Mouse (Mus musculus) CD4-positive, CD25-positive, alpha-beta regulatory T cell, adult 2 months (primary cell): ENCODE results near the gene Hoxb3.
A peak's percentile ranks its signal among the peaks of the same experiment; 100 is the strongest.

ENCODE experiments used
- DNase-seq: peaks from one replicate; pipeline ENCODE4 v3.0.0-alpha.2; 2012; ENCODE audit warnings: low read depth, low spot score

Gene Hoxb3

GRCm38 (mm10) chr11:96338957-96339855 is 16.1 kb downstream of the Hoxb3 start:
- no peak for DNase-seq

DNA sequence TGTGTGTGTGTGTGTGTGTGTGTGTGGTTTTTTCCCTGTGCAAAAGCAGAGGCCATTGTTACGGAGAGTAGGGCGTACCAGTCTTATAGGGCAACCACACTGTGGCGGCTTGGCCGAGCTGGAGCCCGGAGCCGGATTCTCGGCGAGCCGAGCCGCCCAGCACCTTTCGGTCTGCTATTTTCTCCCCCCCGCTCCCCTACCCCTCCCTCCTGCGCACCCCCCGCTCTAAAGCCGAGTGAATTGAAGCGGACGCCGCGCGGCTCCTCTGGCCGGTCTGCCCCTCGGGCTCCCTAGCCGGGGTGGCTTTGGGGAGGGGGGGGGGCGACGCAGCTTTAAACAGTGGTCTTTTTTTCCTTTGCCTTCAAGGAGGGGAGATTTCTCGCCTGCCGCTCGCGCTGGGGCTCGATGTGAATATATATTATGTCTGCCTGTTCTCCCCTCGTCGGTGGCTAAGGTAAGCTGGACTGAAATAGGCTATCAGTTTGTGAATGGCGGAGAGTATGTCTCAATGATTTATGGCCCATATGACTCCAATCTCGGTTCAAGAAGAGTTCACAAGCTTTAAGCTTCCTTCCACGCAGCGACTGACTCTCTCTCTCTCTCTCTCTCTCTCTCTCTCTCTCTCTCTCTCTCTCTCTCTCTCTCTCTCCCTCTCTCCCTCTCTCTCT is 17.7 kb downstream of the Hoxb3 start:
- no peak for DNase-seq

- DNase-seq, result peak; percentile 15
These were observed 18.8 kb downstream of the Hoxb3 start for GRCm38 (mm10) chr11:96341701-96342575.

- DNase-seq, result no peak
These were observed 19.4 kb downstream of the Hoxb3 start for GRCm38 (mm10) chr11:96342576-96342930.

GRCm38 (mm10) chr11:96343206-96343745 is 20.1 kb downstream of the Hoxb3 start:
- DNase-seq, result no peak

DNA sequence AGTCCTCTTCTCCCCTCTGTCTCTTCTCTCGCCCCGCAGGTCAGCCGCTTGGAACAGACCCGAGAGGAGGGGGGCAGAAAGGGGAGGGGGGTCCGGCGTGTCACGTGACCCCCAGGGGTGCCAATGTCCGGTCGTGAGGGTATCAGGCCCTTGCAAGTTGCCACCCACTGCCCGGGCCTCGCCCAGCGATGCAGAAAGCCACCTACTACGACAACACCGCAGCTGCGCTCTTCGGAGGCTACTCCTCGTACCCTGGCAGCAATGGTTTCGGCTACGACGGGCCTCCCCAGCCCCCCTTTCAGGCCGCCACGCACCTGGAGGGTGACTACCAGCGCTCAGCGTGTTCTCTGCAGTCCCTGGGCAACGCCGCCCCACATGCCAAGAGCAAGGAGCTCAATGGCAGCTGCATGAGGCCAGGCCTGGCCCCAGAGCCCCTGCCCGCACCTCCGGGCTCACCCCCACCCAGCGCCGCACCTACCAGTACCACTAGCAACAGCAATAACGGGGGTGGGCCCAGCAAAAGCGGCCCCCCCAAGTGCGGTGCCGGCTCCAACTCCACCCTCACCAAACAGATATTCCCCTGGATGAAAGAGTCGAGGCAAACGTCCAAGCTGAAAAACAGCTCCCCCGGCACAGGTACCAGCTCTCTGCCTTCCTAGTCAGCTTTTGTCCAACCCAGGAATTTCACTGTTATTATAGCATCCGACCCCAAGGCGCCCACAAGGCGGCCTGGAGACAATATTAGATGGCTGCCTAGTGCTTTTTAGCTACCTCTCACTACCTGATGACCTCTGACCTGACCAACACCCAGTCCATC is 21.1 kb downstream of the Hoxb3 start:
- no peak for DNase-seq

DNA sequence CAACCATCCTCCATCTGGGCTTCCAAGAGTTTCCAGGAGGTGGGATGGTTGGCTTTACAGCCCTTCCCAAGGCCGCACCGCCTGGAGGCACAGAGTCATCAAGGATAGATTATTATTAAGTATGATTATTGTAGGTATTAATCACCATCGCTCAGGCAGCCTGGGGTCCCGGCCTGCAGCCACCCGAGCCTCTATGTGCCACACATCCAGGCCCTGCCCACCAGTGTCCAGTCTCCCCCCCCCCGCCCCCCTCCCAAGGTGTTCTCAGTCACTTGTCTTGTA is 21.7 kb downstream of the Hoxb3 start:
- DNase-seq, result no peak

DNA sequence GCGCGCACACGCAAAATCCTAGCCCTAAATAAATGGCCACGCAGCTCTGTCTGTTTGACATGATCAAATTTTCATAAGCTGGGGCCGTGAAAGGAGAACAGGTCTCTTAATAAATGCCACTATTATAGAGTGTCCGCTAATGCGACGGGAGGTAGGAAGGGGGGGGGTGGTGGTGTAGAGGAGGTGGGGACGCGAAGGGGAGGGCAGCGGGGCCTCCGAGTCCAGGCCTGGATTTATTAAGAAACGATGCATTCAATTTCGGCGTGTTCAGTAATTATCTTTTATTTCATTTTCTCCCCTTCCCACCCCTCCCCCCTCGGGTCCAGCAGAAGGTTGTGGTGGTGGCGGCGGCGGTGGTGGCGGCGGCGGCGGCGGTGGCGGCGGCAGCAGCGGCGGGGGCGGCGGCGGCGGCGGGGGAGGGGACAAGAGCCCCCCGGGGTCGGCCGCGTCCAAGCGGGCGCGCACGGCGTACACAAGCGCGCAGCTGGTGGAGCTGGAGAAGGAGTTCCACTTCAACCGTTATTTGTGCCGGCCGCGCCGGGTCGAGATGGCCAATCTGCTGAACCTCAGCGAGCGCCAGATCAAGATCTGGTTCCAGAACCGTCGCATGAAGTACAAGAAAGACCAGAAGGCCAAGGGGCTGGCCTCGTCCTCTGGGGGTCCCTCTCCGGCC is 22.2 kb downstream of the Hoxb3 start:
- no peak for DNase-seq

DNA sequence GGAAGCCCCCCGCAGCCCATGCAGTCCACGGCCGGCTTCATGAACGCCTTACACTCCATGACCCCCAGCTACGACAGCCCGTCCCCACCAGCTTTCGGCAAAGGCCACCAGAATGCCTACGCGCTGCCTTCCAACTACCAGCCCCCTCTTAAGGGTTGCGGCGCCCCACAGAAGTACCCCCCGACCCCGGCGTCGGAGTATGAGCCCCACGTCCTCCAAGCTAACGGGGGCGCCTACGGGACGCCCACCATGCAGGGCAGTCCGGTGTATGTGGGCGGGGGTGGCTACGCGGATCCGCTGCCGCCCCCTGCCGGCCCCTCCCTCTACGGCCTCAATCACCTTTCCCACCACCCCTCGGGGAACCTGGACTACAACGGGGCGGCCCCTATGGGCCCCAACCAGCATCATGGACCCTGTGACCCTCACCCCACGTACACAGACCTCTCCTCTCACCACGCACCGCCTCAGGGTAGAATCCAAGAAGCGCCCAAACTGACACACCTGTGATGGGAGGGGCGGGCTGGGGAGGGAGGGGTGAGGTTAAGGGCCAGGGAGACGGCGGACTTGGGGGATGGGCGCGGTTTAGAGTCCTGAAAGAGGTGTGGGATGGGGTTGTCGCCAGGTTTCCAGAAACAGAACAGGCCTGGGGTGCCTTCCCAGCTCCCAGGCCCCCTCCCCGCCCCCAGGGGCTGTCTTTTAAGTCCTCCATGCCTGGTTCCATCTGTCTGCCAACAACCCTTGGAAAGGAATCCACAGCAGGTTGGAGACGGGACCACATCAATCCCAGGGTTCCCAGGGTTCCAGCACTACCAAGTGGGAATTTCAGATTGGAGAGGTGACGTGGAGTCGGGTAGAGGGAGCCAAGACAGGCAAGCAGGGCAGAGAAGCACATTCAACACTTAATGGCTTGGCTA is 23.0 kb downstream of the Hoxb3 start:
- no peak for DNase-seq

- DNase-seq, result no peak
These were observed 23.9 kb downstream of the Hoxb3 start for GRCm38 (mm10) chr11:96346916-96347520.

DNA sequence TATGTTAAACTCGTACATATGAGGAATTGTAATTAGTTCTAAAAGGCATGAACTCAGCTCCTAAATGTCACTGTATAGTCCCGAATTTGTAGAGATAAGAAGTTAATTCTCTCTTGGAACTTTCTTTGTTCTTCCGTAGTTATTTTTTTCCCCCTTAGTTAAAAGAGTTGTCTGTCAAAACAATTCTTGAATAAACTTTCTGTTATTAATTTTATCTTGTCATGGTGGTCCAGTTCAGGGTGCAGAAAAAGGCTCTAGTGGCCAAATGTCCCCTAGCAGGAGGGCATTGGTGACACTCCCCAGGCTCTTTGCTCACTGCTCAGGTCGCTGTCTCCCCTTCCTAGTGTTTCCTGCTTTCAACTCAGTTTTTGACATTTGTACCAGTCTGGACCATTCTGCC is 24.6 kb downstream of the Hoxb3 start:
- no peak for DNase-seq

GRCm38 (mm10) chr11:96348141-96348928 is 25.2 kb downstream of the Hoxb3 start:
- DNase-seq, result no peak

GRCm38 (mm10) chr11:96348988-96349387 is 25.9 kb downstream of the Hoxb3 start:
- no peak for DNase-seq

- DNase-seq, result no peak
These were observed 26.6 kb downstream of the Hoxb3 start for GRCm38 (mm10) chr11:96349491-96350340.

GRCm38 (mm10) chr11:96350341-96350624 is 27.2 kb downstream of the Hoxb3 start, which contains the start of gene Hoxb2:
Gene Hoxb2, plus strand, starts transcription at chr11:96350525.
- no peak for DNase-seq

DNA sequence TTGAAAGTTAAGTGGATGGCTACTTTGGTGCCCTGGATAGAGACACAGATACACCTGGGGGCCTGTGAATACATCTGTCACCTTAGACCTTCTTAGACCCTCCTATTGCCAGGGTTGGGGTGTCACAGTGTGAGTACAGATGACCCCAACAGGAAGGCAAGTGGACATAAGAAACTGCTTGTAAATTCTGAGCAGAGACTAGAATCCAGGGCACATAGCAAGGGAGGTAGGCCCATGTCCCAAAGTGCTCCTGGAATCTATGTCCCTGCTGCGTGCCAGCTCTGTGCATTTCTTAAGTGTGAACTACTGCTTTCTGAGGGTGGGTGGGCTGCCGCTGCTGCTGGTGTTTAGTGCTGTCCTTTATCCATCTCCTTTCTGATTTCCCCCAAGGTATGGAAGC is 27.7 kb downstream of the Hoxb3 start:
- no peak for DNase-seq

DNA sequence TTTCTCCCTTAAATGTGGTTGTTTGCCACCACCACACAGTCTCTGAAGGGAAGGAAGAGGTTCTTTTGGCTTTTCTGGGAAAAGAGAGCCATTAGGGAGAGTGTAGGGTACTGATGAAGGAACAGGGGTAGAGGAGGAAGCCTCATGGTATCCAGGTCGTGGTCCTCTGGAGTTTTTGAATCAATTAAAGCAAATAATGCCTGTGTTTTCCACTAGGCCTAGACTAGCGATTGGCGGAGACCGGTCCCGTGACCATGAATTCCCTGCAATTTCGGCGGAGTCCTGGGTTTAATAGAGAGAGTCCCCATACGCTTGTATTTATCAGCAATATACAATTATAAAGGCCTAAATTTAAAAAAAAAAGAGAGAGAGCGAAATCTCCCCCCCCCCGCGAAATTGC is 28.2 kb downstream of the Hoxb3 start:
- no peak for DNase-seq

DNA sequence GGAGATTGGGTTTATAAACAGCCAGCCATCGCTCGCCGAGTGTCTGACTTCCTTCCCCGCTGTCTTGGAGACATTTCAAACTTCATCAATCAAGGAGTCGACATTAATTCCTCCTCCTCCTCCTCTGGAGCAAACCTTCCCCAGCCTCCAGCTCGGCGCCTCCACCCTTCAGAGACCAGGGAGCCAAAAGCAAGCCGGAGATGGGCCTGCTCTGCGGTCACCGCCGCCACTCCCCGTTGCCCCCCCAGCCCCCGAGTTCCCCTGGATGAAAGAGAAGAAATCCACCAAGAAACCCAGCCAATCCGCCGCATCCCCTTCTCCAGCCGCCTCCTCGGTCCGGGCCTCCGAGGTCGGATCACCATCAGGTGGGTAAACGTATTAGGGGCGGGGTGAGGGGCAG is 28.7 kb downstream of the Hoxb3 start:
- no peak for DNase-seq
